Mouse (Mus musculus) limb, embryonic 12.5 days (tissue): ENCODE measurements around the gene Abhd8. TPM values are rescaled to one million over a fixed set of nuclear protein-coding genes. Genes with fewer than 3 reads are reported as not detected.
"Not testable (repeated sequence)": the region's sequence is repeated elsewhere in the genome, so short reads cannot be mapped to it uniquely, and the experiment has no call there.

Source experiments
- ATAC-seq: fragments of 200-750 bp; cut with Nextera tagmentation; 2 replicates; pipeline ENCODE4 v1.8.0; 2017; ENCODE audit warnings: low read depth, moderate TSS enrichment; ENCODE audit not compliant: insufficient number of reproducible peaks, insufficient read depth, low FRiP score, low TSS enrichment
- H3K27ac ChIP-seq: fragments of 300-500 bp; sonication (generic); 2 replicates; pipeline ENCODE4 v1.5.1; 2016; ENCODE audit warnings: mild to moderate bottlenecking, moderate library complexity
- H3K27me3 ChIP-seq: fragments of 300-500 bp; sonication (generic); 2 replicates; pipeline ENCODE4 v1.6.1; 2016; ENCODE audit warnings: mild to moderate bottlenecking, moderate library complexity
- H3K36me3 ChIP-seq: fragments of 300-500 bp; sonication (generic); 2 replicates; pipeline ENCODE4 v1.6.1; 2016; ENCODE audit warnings: mild to moderate bottlenecking, moderate library complexity
- H3K4me1 ChIP-seq: fragments of 300-500 bp; sonication (generic); replicated peaks from 2 replicates; pipeline ENCODE4 v1.6.1; 2016
- H3K4me2 ChIP-seq: fragments of 300-500 bp; sonication (generic); 2 replicates; pipeline ENCODE4 v1.6.1; 2016; ENCODE audit warnings: mild to moderate bottlenecking, moderate library complexity
- H3K4me3 ChIP-seq: fragments of 300-500 bp; sonication (generic); replicated peaks from 2 replicates; pipeline ENCODE4 v1.5.1; 2016; ENCODE audit warnings: mild to moderate bottlenecking
- H3K9ac ChIP-seq: fragments of 300-500 bp; sonication (generic); replicated peaks from 2 replicates; pipeline ENCODE4 v1.6.1; 2016; ENCODE audit warnings: mild to moderate bottlenecking, moderate library complexity
- H3K9me3 ChIP-seq: fragments of 300-500 bp; sonication (generic); 2 replicates; pipeline ENCODE4 v1.6.1; 2016; ENCODE audit warnings: mild to moderate bottlenecking, moderate library complexity
- WGBS: fragments of 180-500 bp; shearing (Covaris S2); methylation state at CpG from one replicate; pipeline ENCODE4 v1.1.7; 2016; 5-methylcytosine and 5-hydroxymethylcytosine counted together
- polyA plus RNA-seq: library from polyadenylated mRNA; unstranded; fragments of >200 nt; fragmentation: Nextera tagmentation; extraction: Ambion mirVana; gene quantifications from 2 replicates; pipeline ENCODE4 v1.2.1, GENCODE M21; 2016

Gene Abhd8
- polyA plus RNA-seq, 1 experiment from 2014 or later = 82.8 TPM

DNA sequence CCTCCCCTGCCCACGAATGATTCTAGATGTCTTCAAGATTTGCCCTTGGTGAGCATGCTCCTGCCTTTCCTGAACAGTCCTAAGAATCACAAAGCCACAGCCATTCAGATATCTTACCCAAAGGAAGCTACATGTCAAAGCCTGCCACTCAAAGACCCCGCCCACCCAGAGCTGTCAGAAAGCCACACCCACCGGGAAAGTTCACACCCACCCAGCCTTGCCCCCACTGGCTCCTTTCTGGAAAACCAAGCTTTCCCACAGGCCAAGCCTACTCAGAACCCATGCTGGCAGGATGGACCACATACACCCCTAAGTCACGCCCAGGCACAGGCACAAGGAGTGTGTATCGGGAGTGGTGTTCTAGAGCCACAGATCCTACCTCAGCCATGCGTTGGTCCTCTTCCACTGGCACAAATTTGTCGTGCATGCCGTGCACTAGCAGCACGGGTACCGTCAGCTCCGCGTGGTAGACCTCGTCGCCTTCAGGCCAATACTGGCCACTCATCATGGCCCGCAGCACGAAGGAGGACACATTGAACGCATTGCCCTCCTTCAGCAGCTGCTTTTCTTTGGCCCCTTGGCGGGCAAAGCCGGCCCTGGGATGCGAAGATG, 5.7 kb downstream of the Abhd8 start:
- no peak overlapping the region for H3K4me3 ChIP-seq
- peaks cover 56% of the 10 kb centered on the region for H3K36me3 ChIP-seq
- no peak; the same call in 1 of the 2 replicates for ATAC-seq
- no peak overlapping the region for H3K4me2 ChIP-seq
- no peak overlapping the region for H3K9ac ChIP-seq
- peaks cover 13% of the 10 kb centered on the region for H3K4me1 ChIP-seq
- 84% methylated on average over 20 of the region's 20 CpGs for WGBS
- H3K27me3 ChIP-seq = 0 out of 2 replicates have a peak, but pooled peaks cover 3% of the 10 kb centered on the region
- no peak overlapping the region for H3K27ac ChIP-seq
- H3K9me3 ChIP-seq = no peaks in the 10 kb centered on the region

DNA sequence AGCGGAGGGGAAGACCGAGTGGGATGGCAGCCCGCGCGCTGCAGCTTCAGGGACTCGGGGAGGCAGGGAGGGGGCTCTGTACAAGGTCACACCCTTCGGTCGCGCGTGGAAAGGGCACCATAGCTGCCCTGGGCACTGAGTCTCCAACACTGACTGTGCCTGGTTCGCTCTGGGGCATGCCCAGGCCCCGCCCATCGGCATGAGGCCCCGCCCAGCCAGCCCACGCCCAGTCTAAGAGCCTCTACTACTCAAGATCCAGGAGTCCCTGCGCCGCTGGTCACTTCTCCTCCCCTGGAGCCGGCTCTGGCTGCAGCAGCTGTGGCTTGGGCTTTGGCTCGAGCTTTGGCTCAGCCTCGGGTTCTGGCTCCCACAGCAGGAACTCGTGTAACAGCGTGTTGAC, 6.5 kb downstream of the Abhd8 start:
- Histone ChIP-seq H3K27me3 (0 out of 2 replicates have a peak, but pooled peaks cover 10% of the 10 kb centered on the region), H3K36me3 (peaks cover 54% of the 10 kb centered on the region), H3K4me1 (peaks cover 13% of the 10 kb centered on the region), H3K27ac (no peak overlapping the region), H3K4me2 (no peak overlapping the region), H3K9me3 (no peaks in the 10 kb centered on the region), H3K4me3 (no peak overlapping the region), H3K9ac (no peak overlapping the region)
- ATAC-seq = no peak
- WGBS = 41% methylated on average over 22 of the region's 22 CpGs

DNA sequence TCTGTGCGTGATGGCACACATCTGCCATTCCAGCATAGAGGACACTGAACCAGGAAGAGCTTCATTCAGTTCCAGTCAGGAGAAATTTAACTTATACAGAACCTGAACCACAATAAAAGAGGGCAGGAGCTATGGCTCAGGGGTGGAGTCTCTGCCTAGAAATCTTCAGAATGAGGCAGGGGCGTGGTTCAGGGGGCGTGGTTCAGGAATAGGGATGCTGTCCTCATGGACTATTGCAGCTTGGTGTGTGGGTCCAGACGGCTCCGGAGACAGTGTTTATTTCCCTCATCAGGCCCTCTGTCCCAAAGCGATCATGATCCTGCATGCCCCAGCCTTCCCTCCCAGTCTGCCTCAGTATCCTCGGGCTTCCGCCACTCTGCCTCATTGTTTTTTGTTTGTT, 8.8 kb downstream of the Abhd8 start:
- Histone ChIP-seq H3K4me2 (no peak overlapping the region), H3K27me3 (peaks cover 10% of the 10 kb centered on the region; the same call in 1 of the 2 replicates), H3K9ac (no peak overlapping the region), H3K36me3 (peaks cover 34% of the 10 kb centered on the region), H3K4me3 (no peak overlapping the region), H3K4me1 (peaks cover 13% of the 10 kb centered on the region), H3K9me3 (no peaks in the 10 kb centered on the region), H3K27ac (no peak overlapping the region)
- ATAC-seq = no peak
- 79% methylated on average over 8 of the region's 8 CpGs for WGBS

DNA sequence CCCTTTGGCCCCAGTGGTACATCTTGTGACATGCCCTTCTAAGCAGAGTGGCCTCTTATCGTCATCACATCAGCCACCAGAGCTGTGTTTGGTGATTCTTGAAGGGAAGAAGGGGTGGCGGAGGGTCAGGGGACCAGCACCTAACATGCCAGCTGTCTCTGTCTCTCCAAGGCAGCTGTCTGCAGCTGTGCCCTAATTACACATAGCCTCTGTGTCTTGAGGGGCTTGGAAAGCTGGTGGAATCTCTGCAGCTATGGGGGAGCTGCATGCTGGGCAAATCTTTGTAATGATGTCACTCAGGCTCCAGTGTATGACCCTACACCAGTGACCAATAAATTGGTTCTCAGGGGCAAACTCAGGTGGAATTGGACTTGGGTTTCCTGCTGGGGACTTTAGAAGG, 10.8 kb downstream of the Abhd8 start:
- no peak overlapping the region for H3K27ac ChIP-seq
- 73% methylated on average over 2 of the region's 2 CpGs for WGBS
- ATAC-seq = peak; percentile 7; the same call in 1 of the 2 replicates

DNA sequence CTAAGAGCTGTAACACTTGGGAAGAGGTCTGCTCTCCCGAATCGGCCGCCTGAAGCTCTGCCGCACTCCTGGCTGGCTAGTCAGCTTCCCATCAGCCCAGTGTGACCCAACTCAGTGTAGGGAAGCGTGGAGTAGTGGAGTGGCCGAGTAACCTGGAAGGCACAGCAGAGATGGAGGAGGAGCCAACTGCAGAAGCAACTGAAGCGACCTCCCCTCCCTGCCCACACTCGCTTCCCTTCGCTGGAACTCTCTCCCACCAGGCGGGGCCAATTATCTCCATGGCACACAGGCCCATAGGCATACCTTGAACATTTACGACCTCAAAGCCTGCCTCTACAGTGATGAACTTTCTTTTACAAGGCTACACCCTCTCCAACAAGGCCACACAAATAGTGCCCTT, 11.7 kb downstream of the Abhd8 start:
- Histone ChIP-seq H3K9me3 (no peaks in the 10 kb centered on the region), H3K4me1 (peaks cover 13% of the 10 kb centered on the region), H3K4me2 (no peak overlapping the region), H3K27ac (no peak overlapping the region), H3K4me3 (no peak overlapping the region), H3K27me3 (peaks cover 10% of the 10 kb centered on the region; the same call in 1 of the 2 replicates), H3K36me3 (peaks cover 5% of the 10 kb centered on the region), H3K9ac (no peak overlapping the region)
- 27% methylated on average over 11 of the region's 11 CpGs for WGBS
- ATAC-seq = no peak

More for the DNA sequence above, 10.8 kb downstream of the Abhd8 start:
- Histone ChIP-seq H3K36me3 (peaks cover 14% of the 10 kb centered on the region), H3K9ac (no peak overlapping the region), H3K4me1 (peaks cover 13% of the 10 kb centered on the region), H3K27me3 (peaks cover 10% of the 10 kb centered on the region; the same call in 1 of the 2 replicates), H3K4me3 (no peak overlapping the region), H3K9me3 (no peaks in the 10 kb centered on the region), H3K4me2 (no peak overlapping the region)

DNA sequence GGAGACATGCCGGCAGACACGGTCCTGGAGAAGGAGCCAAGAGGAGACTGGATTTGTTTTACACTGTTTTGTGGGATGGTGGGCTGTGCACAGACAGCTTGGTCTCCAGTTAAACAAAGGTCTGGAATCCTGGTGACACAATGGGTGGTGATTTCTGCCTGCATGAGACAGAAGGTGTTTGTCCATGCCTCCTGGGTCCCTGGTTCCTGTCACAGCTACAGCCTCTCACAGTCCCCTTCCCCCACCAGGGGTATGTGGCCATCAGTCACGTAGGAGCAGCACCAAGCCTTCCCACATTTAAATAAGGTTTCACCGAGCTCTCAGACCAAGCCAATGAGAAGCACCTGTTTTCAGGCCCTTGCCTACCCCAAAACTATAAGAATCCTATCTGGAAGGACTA, 12.1 kb downstream of the Abhd8 start:
- Histone ChIP-seq H3K4me3 (no peak overlapping the region), H3K27ac (no peak overlapping the region), H3K4me2 (no peak overlapping the region), H3K9me3 (no peaks in the 10 kb centered on the region), H3K4me1 (peaks cover 13% of the 10 kb centered on the region), H3K27me3 (peaks cover 10% of the 10 kb centered on the region; the same call in 1 of the 2 replicates), H3K9ac (no peak overlapping the region), H3K36me3 (peaks cover 2% of the 10 kb centered on the region; the same call in 1 of the 2 replicates)
- ATAC-seq = no peak
- whole genome bisulfite sequencing = 63% methylated on average over 4 of the region's 4 CpGs

DNA sequence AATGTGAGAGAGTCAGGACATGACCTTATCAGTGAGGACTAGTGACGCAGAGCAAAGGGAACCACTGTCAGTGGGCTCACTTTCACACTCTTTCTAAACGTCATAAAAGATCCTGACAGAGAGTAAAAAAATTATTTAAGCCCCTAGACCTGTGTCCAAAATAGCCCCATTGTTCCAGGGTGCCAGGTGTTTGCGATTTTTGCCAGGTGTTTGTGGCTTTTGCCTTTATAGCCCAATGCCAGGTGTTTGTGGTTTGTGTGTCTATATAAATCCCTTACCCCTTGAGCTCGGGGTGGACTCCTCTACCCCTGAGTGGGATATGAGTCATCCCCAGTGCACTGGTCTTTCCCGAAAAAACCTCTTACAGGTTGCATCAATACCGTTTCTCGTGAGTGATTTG, 18.4 kb downstream of the Abhd8 start:
- Histone ChIP-seq H3K27me3 (peaks cover 5% of the 10 kb centered on the region), H3K4me1 (peaks cover 3% of the 10 kb centered on the region; the same call in 1 of the 2 replicates), H3K36me3 (no peaks in the 10 kb centered on the region), H3K27ac (no peak overlapping the region), H3K9ac (no peak overlapping the region), H3K4me3 (no peak overlapping the region), H3K4me2 (no peak overlapping the region), H3K9me3 (no peaks in the 10 kb centered on the region)
- ATAC-seq = no peak
- WGBS = 65% methylated on average over 7 of the region's 7 CpGs

DNA sequence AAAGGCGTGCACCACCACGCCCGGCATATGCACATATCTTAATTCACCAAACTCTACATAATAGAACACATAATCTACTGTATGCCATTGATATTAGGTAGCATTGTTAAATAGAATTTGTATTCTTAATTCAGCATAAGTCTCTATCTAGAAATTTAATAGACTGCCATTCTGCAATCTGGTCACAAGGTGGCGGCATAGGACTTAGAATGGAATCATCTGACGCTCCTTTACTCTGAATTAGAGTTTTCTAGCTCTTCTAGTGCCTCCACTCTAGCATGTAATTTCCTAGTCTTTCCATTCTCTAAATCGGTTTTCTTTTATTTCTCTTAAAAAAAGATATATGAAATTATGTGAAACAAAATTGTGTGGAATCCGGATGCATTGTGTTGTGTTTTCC, 22.1 kb downstream of the Abhd8 start:
- no peak for ATAC-seq
- Histone ChIP-seq H3K4me1 (peaks cover 3% of the 10 kb centered on the region; the same call in 1 of the 2 replicates), H3K4me2 (no peak overlapping the region), H3K9me3 (no peaks in the 10 kb centered on the region), H3K27me3 (peaks cover 5% of the 10 kb centered on the region), H3K9ac (no peak overlapping the region), H3K4me3 (no peak overlapping the region), H3K27ac (no peak overlapping the region), H3K36me3 (no peaks in the 10 kb centered on the region)
- 0% methylated on average over 7 of the region's 7 CpGs for WGBS

DNA sequence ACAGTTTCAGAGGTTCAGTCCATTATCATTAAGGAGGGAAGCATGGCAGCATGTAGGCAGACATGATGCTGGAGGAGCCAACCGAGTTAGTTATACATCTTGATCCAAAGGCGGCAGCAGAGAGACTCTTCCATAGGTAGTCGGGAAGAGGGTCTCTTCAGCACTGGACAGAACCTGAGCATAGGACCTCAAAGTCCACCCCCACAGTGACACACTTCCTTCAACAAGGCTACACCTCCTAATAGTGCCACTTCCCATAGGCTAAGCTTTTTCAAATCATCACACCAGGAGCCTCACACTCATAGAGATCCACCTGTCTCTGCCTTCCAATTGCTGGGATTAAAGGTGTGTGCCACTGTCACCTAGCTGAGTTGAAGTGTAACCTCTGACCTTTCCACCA, 26.4 kb downstream of the Abhd8 start:
- Histone ChIP-seq H3K4me1 (peaks cover 2% of the 10 kb centered on the region; the same call in 1 of the 2 replicates), H3K9me3 (no peaks in the 10 kb centered on the region), H3K27ac (no peak overlapping the region), H3K4me2 (no peak overlapping the region), H3K9ac (no peak overlapping the region), H3K4me3 (no peak overlapping the region), H3K27me3 (peaks cover 3% of the 10 kb centered on the region), H3K36me3 (no peaks in the 10 kb centered on the region)
- no peak for ATAC-seq
- WGBS = 45% methylated on average over 3 of the region's 3 CpGs

DNA sequence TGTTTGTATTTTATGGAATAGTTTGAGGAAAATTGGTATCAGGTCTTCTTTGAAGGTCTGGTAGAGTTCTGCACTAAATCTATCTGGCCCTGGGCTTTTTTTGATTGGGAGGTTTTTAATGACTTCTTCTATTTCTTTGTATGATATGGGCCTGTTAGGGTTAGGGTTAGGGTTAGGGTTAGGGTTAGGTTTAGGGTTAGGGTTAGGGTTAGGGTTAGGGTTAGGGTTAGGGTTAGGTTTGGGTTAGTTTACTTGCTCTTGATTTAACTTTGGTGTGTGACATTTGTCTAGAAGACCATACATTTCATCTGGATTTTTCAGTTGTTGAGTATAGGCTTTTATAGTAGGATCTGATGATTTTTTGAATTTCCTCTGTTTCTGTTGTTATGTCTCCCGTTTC, 30.5 kb downstream of the Abhd8 start:
- not testable (repeated sequence) for H3K9me3 ChIP-seq, H3K27me3 ChIP-seq, H3K36me3 ChIP-seq, ATAC-seq, H3K4me1 ChIP-seq, H3K9ac ChIP-seq, H3K4me2 ChIP-seq, H3K27ac ChIP-seq, H3K4me3 ChIP-seq
- 91% methylated on average over 1 of the region's 1 CpGs for WGBS

DNA sequence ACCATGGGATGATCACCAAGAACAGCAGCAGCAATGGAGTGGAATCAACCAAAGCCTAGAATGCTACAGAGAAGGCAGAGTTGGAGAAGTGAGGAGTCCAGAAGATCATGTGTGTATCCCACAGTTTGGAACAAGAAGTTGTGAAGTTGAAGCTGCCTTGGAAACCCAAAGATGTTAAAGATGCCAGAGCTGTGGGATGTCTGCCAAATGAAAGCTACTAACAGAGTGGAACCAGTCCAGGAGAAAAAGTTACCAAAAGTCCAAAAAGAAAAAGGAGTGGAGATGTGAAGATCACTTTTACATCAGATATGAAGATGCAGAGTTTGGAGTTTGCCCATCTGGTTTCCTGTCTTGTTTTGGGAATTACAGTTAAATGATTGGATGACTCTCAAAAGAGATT, 41.3 kb downstream of the Abhd8 start:
- H3K9me3 ChIP-seq = 0 out of 2 replicates have a peak, but pooled peaks cover 5% of the 10 kb centered on the region

More for the DNA sequence above, 41.3 kb downstream of the Abhd8 start:
- Histone ChIP-seq H3K4me1 (no peaks in the 10 kb centered on the region), H3K9ac (no peak overlapping the region), H3K4me3 (no peak overlapping the region), H3K27ac (no peak overlapping the region), H3K27me3 (no peaks in the 10 kb centered on the region), H3K4me2 (no peak overlapping the region), H3K36me3 (no peaks in the 10 kb centered on the region)
- no peak for ATAC-seq
